Mouse (Mus musculus) c-Kit-positive CD71-positive TER-119-positive erythroid progenitor cells, embryonic 14.5 days (primary cell): ENCODE data around the gene Pcyt1b.
A peak's percentile ranks its signal among the peaks of the same experiment; 100 is the strongest.

Experiments used
- DNase-seq: peaks from one replicate; pipeline ENCODE4 v3.0.0-alpha.2; 2013; ENCODE audit warnings: low spot score

The Pcyt1b gene

GRCm38 (mm10) chrX:93732407-93732806 lies 77.7 kb downstream of the Pcyt1b start:
- no peak for DNase-seq

DNA sequence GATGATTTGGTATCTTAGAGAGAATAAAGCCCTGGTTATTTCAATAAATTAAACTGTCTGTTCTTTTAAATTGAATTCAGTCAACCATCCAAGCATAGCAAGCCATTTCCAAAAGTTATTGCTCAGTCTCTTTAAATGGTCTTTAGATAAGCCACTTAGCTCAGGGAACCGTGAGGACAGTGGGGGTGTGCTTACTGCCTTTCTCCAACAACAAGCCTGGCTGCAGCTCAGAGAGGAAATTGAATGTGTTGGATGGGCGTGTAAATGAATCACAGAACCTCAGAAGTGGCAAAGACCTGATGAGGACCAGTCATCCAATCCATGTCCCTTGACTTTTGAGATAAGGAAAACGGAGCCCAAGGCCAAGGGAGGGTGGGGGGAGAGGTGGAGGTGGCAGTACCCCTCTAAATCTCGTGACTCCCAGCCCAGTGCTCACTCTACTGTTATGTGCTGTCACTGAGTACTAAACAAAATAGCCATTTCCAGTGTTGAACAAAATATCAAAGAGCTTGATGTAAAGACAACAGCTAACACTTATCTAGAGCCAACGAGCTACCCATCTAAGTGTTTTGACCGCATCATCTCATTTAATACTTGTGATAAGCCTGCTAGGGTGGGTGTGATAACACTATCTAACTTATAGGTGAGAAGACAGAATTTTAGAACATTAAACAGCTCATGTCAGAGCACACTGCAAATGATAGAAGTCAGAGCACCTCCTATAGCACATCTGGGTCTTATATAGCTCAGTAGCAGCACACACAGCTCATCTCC lies 78.5 kb downstream of the Pcyt1b start:
- no peak for DNase-seq

DNA sequence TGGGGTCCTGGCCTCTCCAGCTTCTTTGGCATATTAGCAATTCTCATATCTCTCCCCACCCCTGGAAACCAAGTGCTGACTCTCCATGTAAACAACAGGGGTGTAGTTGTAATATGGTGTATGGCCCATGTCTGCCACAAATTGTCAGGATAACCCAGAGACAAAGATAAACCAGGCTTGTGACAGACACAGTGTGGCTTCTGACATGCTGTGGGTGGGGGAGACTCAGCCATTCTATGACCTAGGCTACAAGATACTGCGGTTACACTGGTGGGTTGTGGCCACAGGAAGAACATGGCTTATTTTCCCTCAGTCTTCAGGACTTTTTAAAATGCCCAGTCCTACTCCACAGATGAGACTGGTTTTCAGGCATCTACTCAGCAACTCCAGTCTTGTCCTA lies 94.5 kb downstream of the Pcyt1b start:
- DNase-seq = no peak

- DNase-seq = peak; percentile 65
Observed at GRCm38 (mm10) chrX:93750566-93750965, 95.9 kb downstream of the Pcyt1b start.

- DNase-seq = no peak
Observed at GRCm38 (mm10) chrX:93755210-93755842, 100.7 kb downstream of the Pcyt1b start.

DNA sequence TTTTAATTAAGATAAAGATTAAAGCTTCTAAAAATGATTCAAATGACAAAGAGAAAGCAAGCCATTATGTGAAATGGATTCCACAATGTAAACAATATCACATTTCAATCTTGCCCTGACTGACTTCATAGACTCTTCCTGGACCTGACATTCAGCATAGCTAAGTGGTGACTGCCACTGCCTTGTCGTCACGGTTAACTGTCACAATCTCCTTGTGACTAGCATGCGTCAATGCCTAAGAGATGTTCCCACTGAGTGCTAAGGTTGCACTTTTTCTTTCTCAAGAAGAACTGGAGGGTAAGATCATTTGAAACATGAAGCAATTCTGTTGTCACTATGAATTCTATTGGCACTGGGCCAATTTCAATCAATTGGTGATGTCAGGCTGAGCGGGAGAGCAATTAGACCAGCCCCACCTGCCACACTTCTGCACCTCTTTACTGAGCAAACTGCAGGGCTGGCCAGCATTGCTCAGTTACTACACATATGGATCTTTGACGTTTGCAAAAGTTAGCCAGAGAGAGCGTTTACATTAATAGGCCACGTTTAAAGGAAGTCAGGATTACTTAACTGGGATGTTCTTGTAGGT lies 102.3 kb downstream of the Pcyt1b start:
- DNase-seq = no peak

- DNase-seq = no peak
Observed at GRCm38 (mm10) chrX:93760770-93761169, 106.1 kb downstream of the Pcyt1b start.

GRCm38 (mm10) chrX:93789562-93789961 lies 134.9 kb downstream of the Pcyt1b start:
- no peak for DNase-seq

DNA sequence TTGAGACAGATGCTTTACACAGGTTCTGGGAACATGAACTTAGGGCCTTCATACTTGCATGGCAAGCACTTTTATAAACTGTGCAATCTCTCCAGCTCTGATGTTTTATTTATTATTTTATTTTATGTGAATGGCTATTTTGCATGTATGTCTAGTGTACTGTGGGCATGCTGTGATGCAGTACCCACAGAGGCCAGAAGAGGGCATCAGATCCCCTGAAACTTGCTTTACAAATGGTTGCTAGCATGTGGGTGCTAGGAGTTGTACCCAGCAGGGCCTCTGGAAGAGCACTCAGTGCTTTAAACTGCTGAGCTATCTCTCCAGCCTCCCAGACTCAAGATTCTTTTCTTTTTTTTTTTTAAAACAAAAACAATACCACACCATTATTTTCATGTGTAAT lies 138.5 kb downstream of the Pcyt1b start:
- peak; percentile 50 for DNase-seq
